Mouse (Mus musculus): ENCODE measurements around the gene Tspan14. TPM values are rescaled to one million over a fixed set of nuclear protein-coding genes. Genes with fewer than 3 reads are reported as not detected.
A peak's percentile ranks its signal among the peaks of the same experiment; 100 is the strongest.

Gene Tspan14
- total RNA-seq, 1 experiment from 2014 or later, result 57.2 TPM

DNA sequence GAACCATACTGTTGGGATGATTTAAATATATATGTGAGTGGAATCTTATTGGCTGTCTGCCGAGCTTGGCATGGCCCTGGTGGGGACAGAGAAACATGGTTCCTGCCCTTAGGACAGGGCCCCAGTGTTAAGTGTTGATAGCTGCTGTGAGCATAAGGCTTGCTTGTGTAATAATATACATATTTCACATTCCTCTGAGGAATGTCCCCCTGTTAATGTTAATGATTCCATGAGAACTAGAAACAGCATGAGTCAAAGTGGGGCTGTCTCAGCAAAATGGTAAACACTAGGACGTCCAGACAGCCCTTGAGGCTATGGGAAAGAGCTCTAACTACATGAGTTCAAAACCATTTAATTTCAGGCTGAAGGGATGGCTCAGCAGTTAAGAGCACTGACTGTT, 20.6 kb upstream of the Tspan14 start:
- no peak for ATAC-seq (replicated peaks in 1 of 2; ENCODE audit: insufficient read depth in 1 of 2, low FRiP score in 2 of 2, low TSS enrichment in 1 of 2, low read depth in 1 of 2, poor library complexity in 2 of 2, severe bottlenecking in 2 of 2)

DNA sequence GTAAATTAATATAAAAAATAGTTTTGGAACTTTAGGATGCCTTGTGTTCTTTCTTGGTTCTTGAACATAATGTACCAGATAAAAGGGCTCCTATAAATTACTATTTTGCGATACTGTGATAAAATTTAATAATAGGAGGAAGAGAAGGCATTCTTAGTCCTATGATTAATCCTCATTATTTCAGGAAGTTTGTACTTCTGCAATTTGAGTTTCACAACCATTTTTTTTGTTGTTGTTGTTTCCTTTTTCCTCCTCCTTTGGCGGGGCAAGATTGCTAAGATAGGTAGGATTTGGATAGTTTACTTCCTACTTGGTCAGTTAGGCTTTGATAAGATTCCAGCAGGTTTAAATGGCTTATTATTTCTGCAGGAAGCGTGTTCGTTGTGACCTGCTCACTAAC, 19.0 kb upstream of the Tspan14 start:
- ATAC-seq (replicated peaks in 1 of 2; ENCODE audit: insufficient read depth in 1 of 2, low FRiP score in 2 of 2, low TSS enrichment in 1 of 2, low read depth in 1 of 2, poor library complexity in 2 of 2, severe bottlenecking in 2 of 2), result peak in 1 of 2 experiments; percentile 27; a peak in 1 of 4 replicates

DNA sequence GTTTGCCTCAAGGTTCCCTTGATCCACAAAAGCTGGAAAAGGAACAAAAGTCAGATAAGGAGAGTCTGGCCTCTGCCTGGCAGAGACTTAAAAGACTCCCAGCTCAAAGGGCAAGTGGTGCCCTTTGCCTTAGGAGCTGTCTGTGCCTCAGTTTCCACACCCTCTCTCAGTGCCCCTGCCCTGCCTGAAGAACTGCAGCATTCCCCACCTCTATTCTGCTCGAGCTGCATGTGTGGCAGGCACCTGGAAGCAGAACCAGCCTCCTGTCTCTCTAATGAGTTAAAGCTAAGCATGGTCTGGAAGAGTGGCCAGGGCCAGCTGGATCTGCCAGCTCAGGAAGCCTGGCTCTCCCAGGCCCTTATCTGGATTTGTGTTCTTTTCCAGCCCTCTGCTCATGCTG, 13.1 kb upstream of the Tspan14 start:
- no peak for ATAC-seq (replicated peaks in 1 of 2; ENCODE audit: insufficient read depth in 1 of 2, low FRiP score in 2 of 2, low TSS enrichment in 1 of 2, low read depth in 1 of 2, poor library complexity in 2 of 2, severe bottlenecking in 2 of 2)

DNA sequence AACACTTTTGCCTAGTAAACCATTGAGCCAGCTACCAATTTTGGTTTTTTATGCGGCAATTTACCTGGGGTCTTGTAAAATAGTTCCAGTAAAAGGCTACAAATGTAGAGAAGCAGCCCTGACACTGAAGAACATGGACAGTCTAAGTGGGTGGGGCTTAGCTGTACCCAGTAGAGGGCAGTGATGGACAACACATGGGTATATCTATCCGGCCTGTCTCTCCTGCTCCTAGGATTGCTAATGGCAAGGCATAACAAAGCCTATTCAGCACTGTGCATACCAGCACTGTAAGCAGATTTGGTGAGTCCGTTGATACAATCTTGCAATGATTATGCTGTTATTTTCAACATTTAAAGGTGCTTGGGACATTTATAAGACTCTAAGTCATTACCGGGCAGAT, 12.4 kb upstream of the Tspan14 start:
- peak; percentile 43 to 61; a peak in 2 of 4 replicates for ATAC-seq (replicated peaks in 1 of 2; ENCODE audit: insufficient read depth in 1 of 2, low FRiP score in 2 of 2, low TSS enrichment in 1 of 2, low read depth in 1 of 2, poor library complexity in 2 of 2, severe bottlenecking in 2 of 2)

DNA sequence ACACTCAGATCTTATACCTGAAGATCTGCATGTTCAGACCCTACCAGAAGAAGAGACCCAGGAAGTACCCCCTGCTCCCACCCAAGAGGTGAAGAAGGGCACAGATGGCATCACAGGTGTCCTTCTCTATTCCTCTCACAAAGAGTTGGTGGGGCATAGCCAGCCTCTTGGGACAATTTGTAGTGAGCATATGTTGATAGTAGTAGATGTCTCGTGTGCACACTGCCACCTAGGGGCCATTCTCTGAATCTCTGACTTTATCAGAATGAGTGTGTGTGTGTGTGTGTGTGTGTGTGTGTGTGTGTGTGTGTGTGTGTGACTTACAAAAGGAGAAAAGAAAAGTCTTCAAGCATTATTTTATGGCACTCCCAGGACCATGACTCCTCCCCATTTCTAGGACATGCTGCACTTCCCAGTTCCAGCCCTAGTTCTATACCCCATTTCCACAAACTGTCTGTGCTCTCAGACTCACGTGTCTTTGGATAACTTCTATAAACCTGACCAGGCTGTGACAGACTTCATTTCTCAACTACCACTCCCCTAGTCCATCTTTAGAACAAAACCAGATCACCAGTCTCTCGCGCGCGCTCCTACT, 8.6 kb upstream of the Tspan14 start:
- ATAC-seq (replicated peaks in 1 of 2; ENCODE audit: insufficient read depth in 1 of 2, low FRiP score in 2 of 2, low TSS enrichment in 1 of 2, low read depth in 1 of 2, poor library complexity in 2 of 2, severe bottlenecking in 2 of 2), result peak; percentile 73 to 82

DNA sequence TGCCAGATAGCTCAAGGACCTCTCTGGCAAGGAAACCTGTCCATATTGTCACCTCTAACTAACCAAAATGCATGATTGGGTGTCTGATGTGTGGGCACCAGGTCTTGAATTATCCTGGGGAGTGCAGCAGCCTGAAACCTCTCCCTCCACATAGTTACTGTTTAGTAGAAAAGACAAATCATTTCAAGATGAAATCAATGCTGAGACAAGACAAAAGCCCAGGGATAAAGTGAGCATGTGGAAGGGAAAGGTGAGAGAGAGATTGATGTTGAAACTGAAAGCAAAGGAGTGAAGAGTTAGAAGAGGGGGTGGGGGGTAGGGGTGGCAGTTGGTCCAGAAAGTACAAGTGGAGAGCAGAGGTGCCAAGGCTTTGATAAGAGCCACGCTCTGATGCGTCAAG, 1.4 kb upstream of the Tspan14 start:
- no peak for ATAC-seq (replicated peaks in 1 of 2; ENCODE audit: insufficient read depth in 1 of 2, low FRiP score in 2 of 2, low TSS enrichment in 1 of 2, low read depth in 1 of 2, poor library complexity in 2 of 2, severe bottlenecking in 2 of 2)

DNA sequence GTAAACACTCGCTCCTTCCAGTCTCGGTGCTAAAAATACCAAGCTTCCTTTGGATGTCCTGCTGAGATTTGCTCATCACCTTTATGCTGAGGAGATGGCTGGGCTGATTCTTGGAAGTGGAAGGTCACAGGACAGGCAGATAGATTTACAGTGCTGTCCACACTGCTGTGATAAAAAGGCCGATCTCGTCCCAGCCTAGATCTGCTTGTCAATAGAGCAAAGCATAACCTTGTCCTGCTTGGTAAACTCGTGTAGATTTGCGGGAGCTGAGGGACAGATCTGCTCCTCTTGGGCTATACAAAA, 942 bp upstream of the Tspan14 start:
- ATAC-seq (replicated peaks in 1 of 2; ENCODE audit: insufficient read depth in 1 of 2, low FRiP score in 2 of 2, low TSS enrichment in 1 of 2, low read depth in 1 of 2, poor library complexity in 2 of 2, severe bottlenecking in 2 of 2), result no peak

DNA sequence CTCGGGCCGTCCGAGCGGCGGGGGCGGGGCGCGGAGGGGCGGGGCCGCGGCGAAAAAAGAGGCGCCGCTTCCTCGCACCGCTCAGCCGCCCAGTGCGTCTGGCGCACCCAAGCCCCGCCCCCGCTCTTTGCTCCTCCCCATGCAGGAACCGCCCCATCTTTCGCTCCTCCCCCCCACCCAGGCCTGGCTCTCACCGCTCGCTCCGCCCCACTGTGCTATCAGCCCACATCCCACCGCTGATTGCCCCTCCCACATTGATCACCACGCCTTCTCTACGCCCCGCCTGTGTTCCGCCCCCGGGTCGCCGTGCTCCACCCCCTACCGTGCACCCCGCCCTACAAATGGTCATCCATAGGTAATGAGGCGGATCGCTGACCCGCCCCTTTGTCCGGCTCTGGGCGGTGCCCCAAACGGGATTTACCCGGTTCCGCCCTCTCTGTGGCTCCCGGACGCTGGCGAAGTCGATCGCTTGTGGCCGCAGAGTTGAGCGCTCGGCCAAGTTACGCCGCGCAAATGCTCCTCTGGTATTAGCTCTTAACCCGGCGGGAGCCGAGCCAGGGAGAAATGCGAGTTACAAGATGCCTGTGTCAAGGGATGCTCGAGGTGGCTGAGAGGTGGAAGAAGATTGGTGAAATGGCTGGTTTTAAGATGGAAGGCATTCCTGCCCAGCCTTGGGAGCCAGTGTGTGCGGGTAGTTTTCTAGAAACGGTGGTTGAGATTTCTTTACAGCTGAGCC, 423 bp upstream of the Tspan14 start:
- peak; percentile 81 to 86 for ATAC-seq (replicated peaks in 1 of 2; ENCODE audit: insufficient read depth in 1 of 2, low FRiP score in 2 of 2, low TSS enrichment in 1 of 2, low read depth in 1 of 2, poor library complexity in 2 of 2, severe bottlenecking in 2 of 2)

DNA sequence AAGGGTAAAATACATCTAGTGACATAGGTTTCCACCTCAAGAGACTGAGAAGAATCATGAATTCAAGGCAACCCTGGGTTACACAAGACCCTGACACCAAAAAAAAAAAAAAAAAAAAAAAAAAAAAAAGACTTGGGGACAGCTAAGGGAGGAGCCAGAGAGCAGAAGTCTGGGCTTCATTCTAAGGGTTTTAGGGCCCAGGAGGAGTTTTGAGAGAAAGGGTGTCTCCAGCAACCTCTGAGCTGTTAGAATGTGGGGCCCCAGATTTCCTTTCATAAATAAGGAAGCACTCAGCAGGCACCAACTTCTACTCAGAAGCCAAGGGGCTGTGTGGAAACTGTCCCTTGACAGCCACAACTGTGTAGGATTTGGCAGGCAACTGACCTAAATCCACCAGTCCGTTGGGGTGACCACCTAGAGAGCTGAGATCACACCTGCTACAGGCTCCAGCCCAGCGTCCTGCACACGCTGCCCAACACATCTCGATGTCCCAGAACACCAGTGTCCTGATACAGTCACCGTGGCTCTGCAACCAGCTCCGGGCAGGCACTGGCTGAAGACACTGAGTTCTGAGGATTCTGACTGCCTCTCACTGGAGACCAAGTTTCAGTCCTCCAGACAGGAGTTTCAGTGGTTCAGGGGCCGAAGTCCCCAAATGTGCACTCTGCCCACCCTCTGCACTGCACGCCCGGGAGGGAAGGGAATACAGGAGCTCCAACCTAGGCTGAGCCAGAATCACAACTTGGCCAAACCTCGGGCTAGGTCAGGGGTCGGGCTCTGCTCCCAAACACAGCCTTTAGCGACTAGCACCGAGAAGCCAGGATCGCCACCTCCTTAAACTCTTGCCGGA, 875 bp downstream of the Tspan14 start:
- peak; percentile 38 to 39 for ATAC-seq (replicated peaks in 1 of 2; ENCODE audit: insufficient read depth in 1 of 2, low FRiP score in 2 of 2, low TSS enrichment in 1 of 2, low read depth in 1 of 2, poor library complexity in 2 of 2, severe bottlenecking in 2 of 2)

DNA sequence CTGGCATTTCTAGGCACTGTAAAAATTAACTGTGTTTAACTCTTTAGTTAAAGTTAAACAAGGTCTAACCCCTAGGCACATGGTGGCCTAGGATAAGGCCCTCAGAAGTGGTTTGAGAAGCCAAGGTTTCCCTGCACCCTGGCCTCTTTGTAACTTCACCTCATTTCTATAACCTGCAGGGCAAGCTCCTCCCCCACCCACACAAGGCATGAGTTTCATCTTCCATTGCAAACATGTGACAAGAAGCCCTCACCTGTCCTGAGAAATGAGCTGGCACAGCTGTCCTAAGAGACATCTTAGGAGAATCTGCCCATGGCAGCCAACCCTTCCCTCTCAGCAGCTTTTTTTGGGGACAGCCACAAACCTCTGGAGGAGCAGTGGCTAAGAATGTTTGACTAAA, 1.7 kb downstream of the Tspan14 start:
- no peak for ATAC-seq (replicated peaks in 1 of 2; ENCODE audit: insufficient read depth in 1 of 2, low FRiP score in 2 of 2, low TSS enrichment in 1 of 2, low read depth in 1 of 2, poor library complexity in 2 of 2, severe bottlenecking in 2 of 2)

DNA sequence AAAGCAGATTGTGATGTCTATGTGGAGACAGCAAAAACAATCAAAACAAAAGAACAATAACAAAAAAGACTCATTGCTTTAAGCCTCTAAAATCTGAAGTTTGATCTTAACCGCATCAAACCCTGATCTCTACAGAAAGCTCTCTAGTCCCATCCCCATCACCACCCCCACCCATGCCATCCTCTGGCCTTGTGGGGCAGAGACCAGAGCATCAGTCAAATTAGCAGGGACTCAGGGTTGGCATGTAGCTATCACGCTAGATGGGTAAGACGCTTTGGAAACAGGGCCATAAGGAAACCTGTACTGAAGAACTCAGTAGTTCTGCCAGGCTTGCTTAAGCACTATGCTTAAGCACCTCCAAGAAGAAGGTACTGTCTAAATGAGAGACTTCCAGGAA, 2.4 kb downstream of the Tspan14 start:
- ATAC-seq (replicated peaks in 1 of 2; ENCODE audit: insufficient read depth in 1 of 2, low FRiP score in 2 of 2, low TSS enrichment in 1 of 2, low read depth in 1 of 2, poor library complexity in 2 of 2, severe bottlenecking in 2 of 2), result no peak

DNA sequence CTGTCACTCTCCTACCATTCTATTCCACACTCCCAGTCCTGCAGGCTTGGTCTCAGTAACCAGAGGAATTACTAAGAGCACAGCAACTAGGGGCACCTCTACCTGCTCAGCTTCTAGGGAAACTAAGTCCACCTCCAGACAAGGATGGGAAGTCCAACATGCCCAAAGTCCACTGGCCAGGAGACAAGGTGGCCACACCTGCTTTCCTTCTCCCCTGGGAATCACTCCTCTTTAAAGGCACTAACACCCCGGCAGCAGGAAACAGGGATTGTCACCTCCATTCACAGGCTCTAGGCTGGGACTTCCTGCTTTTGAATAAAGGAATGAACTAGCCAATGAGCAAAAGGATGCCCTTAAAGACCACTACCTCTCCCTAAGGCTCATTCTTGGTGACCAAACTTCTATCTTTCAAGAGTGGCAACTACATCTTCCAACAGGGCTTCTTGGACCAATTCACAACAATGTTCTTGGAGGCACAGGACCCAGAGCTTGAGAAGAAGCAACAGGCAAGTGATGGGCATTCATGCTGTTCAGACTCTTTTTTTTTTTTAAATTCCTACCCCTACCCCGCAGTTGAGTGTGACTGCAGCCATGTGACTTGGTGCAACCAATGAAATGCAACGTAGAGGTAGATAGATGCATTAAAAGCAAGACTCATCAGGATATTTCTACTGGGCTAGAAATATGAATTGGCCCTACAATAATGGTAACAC, 3.0 kb downstream of the Tspan14 start:
- ATAC-seq (replicated peaks in 1 of 2; ENCODE audit: insufficient read depth in 1 of 2, low FRiP score in 2 of 2, low TSS enrichment in 1 of 2, low read depth in 1 of 2, poor library complexity in 2 of 2, severe bottlenecking in 2 of 2), result no peak

DNA sequence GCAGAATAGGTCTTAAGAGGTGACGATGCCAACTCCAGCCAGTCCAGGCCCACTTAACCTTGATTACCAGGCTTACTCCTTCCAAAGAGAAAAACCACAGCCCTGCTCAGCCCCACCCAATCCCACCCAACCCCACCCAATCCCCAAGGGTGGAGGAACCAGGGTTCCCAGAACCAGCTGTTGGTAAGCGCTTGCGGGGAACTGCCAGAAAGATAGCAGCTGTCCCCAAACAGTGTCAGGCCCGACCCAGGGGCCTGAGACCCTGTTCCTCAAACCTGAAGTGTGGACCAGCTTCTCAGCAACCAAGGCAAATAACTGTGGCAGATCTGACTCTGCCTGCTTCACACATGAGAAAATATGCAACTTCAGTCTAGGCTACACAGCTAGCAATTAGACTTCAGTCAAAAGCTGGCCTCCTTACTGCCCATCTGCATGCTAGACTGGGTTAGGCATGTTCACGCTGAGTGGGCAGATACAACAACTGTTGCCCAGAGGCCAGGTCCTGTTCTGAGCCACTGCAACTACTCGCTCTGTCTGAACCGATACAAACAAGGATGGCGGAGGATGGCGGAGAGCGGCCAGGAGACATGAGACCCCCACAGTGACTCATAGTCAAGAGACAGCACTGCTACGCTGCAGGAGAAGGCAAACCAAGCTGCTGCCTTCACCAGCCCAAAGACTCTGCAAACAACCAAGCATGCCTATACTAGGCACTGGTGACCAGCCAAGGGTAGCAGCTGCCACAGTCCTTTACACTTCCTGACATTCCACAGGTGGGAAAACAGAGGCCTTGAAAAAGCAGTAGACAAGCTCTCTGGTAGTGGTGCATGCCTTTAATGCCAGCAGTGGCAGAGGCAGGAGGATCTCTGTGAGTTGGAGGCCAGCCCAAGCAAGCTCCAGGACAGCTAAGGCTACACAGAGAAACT, 4.0 kb downstream of the Tspan14 start:
- no peak for ATAC-seq (replicated peaks in 1 of 2; ENCODE audit: insufficient read depth in 1 of 2, low FRiP score in 2 of 2, low TSS enrichment in 1 of 2, low read depth in 1 of 2, poor library complexity in 2 of 2, severe bottlenecking in 2 of 2)

DNA sequence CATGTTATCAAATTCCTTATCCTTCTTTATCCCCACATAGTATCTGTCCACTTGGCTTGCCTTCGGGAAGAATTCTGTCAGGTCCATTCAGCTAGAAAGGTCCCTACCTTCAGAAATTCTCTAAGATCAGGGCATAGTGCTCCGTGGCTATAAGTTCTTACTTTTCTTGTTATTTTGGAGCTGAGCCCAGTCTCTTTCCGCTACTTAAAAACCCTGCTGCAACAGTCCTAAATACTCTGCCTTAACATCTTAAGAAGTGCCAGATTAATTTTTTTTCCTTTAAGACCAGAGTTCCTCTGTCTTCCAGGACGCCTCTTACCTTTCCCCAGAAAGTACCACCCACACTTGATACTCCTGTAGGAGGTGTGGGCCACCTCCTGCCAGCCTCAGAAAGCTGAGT, 6.4 kb downstream of the Tspan14 start:
- no peak for ATAC-seq (replicated peaks in 1 of 2; ENCODE audit: insufficient read depth in 1 of 2, low FRiP score in 2 of 2, low TSS enrichment in 1 of 2, low read depth in 1 of 2, poor library complexity in 2 of 2, severe bottlenecking in 2 of 2)

DNA sequence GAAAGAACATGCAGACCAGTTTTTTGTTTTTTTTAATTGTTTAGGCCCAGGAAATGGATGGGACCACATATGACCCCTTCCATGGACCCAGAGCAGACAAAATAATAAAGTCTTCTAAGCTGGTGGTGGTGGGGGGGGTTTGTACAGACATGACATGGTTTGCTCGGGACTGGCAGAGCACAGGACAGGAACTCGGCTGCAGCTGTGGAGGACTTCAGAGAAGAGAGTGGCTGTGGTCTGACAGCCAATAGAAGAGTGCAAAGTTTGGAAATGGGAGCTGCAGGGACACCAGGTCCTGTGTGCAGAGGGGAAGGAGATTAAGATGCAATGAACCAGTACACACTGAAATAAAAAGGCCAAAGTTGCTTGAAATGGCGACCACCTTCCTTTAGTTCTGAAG, 7.0 kb downstream of the Tspan14 start:
- ATAC-seq (replicated peaks in 1 of 2; ENCODE audit: insufficient read depth in 1 of 2, low FRiP score in 2 of 2, low TSS enrichment in 1 of 2, low read depth in 1 of 2, poor library complexity in 2 of 2, severe bottlenecking in 2 of 2), result no peak

DNA sequence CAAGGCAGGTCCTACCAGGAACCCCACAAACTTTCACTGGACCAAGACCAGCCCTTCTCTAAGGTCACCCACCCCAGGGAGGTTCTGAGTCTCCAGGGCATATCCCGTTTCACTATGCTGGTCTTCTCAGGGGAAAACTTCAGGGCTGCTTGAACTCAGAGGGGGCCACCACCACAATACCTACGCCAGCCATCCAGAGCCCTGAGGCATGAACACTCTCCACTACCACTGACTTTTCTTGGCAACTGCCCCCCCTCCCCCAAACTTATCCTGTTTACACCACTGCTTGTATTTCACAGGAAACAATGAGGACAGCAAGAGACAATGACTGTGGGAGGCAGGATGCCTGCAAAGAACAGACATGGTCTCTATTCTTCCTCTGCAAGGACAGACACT, 7.6 kb downstream of the Tspan14 start:
- ATAC-seq (replicated peaks in 1 of 2; ENCODE audit: insufficient read depth in 1 of 2, low FRiP score in 2 of 2, low TSS enrichment in 1 of 2, low read depth in 1 of 2, poor library complexity in 2 of 2, severe bottlenecking in 2 of 2), result peak; percentile 2 to 5; a peak in 2 of 4 replicates

Data from hematopoietic stem cell, adult 5-6 weeks (primary cell).